Mouse (Mus musculus) adrenal gland, adult 2 months (tissue): ENCODE results near the gene Cdc42bpa. TPM values are rescaled to one million over a fixed set of nuclear protein-coding genes. Genes with fewer than 3 reads are reported as not detected.

Experiments used
- DNase-seq: peaks from one replicate; pipeline ENCODE4 v3.0.0; 2021
- polyA plus RNA-seq: library from polyadenylated mRNA; depleted of rRNA; stranded (reverse); fragments of >200 nt; gene quantifications from 2 replicates; pipeline ENCODE4 v1.2.3, GENCODE M21; 2012
- total RNA-seq, 2 experiments: library from RNA; stranded (reverse); gene quantifications; 2 replicates each; pipeline ENCODE4 v1.2.3; 2021

Gene Cdc42bpa
- total and polyA plus RNA-seq, 3 experiments: 17.8 to 51.4 (median 43.4) TPM

DNA sequence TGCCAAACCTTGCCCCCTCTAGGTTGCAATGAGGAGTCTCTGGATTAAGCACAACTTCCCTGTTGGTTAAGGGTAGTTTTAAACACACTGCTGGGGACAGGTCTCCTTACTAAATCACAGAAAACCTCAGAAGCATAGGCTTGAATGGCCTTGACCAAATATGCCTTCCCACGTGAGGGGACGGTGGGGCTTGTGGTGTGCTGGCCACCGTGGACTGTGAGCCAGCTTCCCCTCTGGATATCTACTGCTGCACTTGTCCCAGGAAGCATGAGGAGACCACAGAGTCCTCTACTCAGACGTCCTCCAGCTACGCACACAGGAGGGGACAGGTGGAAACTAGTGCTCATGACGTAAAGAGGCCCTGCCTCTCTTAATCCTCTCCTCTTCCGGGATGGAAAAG lies 202.7 kb downstream of the Cdc42bpa start:
- DNase-seq: no peak

DNA sequence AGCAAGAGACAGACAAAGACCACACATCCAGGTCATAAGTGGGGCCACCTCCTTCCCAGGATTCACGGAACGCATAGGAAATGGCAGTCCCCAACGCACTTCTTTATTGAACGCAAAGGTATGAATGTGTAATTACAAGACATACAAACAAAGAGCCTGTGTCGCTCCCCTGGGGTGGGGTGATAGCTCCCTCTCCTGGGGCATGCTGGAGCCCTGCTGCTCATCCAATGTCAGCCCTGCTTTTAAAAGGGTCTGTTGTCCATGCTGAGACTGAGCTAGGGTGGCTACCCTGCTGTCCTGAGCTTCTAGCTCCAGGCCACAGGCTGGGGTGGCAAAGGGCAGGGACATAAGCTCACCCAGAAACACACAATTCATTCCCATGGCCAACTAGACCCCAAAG lies 206.3 kb downstream of the Cdc42bpa start:
- DNase-seq: no peak

DNA sequence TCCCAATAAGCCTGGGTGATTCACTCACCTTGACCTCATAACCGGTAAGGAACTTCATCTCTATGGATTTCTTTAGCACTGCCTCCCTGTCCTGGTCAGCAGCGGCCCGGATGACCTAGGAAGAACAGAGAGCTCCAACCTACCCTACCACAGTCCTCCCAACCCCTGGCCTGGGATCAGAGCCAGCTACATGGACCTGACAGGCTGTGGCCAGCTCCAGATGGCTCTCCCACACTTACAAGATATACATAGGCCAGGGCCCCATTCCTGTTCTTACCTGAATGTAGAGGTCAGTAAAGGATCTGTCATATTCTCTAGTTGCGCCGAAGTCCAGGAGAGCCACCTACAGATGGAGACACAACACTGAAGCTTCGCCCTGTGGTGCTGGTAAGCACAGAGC lies 208.0 kb downstream of the Cdc42bpa start:
- DNase-seq: peak; percentile 22

DNA sequence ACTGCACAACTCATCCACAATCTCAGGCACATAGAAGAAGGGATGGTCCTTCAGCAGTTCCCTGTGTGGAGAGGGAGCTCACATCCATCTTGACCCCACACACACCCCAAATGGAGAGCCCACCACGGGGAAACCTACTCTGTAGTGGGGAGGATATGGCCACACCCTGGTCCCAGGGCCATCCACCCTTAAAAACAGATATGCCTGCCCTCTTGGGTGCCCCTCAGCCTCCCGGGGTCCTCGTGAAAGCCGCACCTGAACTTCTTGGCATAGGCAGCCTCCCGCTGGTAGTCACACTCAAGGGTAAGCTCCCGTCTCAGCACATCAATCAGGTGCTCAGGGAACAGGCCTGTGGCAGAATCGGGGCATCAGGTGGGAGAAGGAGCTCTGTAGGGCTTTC lies 208.9 kb downstream of the Cdc42bpa start:
- DNase-seq: peak; percentile 2

DNA sequence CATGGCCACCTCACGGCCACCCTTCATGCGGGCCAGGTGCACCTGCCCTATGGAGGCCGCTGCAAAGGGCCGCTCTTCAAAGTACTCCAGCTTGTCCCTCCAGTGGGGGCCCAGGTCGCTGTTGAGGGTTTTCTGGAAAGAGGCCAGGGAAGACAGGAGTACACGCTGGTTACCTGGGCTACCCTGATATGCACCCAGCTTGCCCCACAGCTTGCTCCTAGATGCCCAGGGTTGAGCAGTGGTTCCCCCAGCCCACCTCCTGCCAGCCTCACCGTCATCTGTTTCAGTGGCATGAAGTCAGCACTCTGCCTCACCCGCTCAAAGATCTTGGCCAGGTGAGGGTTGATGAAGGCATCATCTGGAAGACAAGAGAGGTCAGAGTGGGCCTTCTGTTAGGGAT lies 209.8 kb downstream of the Cdc42bpa start:
- DNase-seq: peak; percentile 3

DNA sequence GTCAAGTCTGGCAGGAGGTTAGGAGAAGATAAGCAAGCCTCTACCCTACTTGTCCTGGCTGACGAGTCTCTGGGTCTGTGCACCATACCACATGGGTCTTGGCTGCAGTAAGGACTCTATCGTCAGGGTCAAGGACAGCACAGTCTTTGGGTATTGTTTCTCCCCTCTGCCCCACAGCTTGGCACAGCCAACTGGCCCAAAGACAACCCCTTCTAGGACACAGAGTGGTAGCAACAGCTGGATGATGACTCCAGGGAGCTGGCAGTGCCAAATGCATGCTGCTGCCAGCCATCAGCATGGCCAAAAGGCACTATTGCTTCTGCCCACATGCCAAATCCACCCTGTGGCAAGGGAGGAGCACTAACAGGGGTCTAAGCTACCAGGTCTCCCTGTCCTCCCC lies 211.6 kb downstream of the Cdc42bpa start:
- DNase-seq: peak; percentile 74

DNA sequence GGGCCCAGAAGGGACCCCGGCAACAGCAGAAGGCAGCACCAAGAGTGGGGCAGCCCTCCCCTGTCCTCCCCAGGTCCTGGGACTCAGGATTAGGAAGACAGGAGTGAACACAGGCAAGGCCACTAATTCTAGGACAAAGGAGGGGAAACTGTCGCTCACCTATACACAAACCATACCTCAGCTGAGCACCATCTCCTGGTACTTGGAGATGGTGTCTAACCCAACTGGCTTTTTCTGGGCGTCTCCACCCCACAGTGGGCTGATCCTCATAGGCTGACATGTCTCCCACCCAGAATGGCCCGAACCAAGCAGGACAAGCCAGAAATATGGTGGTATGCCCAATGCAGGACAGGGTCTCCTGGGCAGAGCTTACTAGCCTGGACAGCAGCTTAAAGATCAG lies 212.3 kb downstream of the Cdc42bpa start:
- peak; percentile 17 for DNase-seq

DNA sequence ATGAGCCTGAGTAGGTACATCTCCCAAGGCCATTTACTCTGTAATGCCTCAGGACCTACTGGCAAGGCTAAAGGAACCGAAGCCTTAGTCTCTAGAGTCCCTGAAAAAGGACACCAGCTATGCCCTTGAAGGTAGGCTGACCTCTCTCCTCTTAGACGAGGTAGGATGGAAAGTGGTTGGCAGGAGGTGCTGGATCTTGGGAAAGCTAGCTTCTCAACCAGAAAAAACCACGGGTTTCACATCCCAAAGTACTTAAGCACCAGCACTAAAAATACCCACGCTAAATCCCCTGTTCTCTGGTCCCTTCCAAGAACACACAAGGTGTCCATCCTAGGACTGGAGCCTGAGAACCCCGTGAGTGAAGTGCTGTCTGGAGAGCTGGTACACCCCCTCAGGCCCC lies 212.7 kb downstream of the Cdc42bpa start:
- no peak for DNase-seq

DNA sequence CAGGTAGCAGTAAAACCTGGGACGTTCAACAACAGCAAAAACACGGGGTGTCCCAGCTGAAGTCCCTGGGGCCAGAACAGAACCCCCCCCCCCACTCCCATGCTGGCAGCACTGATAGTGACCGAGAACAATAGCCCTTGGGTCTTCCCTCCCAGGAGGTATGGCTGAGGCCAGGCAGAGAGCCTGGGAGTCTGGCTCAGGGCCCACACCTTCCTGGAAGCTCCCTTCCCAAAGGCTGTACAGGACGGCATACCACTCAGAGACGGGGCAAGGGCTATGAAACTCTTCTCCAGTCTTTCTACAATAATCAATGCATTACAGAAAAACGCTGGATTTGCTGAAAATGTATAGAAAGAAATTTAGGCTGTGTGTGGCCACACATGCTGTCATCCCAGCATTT lies 214.4 kb downstream of the Cdc42bpa start:
- DNase-seq: peak; percentile 11

DNA sequence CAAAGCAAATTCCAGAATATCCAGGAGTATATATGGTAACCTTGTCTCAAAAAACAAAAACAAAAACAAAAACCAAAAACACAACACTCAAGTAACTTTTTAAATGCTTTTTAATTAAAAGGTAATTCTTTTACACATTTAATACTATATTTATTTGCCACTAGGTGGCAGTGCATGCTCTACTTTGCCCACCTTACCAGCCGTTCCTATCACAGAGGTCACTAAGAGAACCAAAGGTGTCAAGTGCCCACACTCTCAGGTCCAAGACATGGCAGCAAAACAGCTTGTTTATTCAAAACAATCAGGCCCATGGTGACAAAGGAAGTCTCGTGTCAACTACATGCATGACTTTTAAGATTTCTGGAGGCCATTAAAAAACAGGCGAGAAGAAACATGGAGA lies 214.9 kb downstream of the Cdc42bpa start:
- peak; percentile 9 for DNase-seq

DNA sequence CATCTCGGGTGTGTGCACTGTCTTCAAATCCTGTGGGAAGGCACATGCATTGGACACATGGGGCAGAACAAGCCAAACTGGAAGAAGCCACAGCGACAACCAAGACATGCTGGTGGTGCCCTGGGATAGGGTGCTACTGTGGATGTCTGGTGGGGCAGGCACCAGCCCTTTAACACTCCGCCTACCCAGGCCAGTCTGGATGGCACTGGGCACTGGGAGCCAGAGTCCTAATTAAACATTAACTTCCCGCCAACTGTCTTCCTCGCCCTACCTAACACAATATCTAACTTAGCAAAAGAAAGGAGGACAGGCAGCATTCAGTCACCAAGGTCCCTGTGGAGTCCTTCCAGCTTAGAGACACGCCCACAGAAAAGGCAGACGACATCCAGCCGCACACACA lies 215.4 kb downstream of the Cdc42bpa start:
- DNase-seq: peak; percentile 18

DNA sequence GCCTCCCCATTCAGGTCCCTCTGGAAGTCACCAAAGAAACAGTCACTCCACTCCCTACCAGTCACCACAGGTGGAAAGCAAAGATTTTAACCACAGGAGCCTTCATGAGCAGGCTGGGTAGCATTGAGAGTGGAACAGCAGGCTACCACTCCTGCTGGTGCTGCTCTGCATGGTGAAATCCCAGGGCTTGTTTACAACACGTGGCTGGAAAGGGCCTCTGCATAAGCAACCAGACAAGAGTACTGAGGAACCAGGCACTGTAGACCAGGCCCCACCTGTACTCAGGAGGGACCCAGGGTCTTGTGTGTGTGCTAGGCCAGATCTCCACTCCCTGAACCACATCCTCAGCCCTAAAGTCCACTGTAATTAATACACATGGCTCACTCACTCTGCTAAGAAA lies 216.5 kb downstream of the Cdc42bpa start:
- peak; percentile 1 for DNase-seq

DNA sequence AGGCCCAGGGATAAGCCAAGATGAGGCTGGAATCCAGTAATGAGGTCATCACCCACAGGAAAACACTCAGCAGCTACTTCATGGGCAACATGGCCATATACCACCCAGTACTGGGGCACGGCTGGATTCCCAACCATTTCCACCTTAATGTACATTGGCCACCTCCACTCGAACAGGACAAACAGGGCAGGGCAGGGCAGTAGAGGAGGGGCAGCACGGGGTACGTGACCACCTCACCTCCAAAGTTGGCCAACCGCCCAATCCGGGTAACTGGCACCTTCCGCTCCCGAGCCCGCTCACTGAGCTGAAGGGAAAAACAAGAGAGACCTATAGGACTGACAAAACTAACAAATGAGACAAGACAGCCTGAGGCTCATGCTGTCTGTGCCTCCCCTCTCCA lies 218.1 kb downstream of the Cdc42bpa start:
- no peak for DNase-seq

DNA sequence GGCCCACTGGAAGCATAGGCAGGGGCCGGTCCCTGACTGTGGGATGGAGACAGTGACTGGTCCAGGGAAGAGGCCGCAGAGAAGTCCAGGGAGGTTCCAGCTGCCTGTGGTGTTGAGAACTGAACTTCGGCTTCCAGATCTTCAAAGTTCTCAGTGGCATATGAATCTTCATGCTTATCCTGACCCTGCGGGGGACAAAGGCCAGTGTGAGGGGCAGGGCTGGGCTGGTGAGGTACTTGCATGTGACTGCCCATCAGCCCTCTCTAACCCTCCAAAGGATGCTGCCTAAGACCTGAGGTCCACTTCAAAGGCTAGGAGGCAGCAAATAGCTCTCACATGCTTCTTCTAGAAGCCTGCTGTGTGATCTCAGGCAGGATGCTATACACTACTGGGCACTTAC lies 218.8 kb downstream of the Cdc42bpa start:
- DNase-seq: no peak

DNA sequence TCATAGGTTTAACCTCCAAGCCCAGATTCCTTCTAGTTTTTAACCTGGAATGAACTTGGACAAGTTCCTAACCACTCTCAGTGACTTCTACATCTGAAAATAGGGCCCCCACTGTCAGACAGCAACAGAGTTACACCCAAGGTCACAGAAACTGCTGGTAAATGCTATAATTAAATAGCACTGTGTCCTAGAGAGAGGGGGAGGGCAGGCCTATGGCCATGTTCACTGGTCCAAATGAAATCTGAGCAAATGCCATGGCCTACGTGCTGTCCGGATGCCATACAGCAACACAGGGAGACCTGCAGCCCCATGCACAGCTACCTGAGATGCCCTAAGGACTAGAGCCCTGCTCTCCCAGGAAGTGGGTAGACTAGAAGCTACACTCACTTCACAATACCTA lies 219.6 kb downstream of the Cdc42bpa start:
- DNase-seq: no peak

DNA sequence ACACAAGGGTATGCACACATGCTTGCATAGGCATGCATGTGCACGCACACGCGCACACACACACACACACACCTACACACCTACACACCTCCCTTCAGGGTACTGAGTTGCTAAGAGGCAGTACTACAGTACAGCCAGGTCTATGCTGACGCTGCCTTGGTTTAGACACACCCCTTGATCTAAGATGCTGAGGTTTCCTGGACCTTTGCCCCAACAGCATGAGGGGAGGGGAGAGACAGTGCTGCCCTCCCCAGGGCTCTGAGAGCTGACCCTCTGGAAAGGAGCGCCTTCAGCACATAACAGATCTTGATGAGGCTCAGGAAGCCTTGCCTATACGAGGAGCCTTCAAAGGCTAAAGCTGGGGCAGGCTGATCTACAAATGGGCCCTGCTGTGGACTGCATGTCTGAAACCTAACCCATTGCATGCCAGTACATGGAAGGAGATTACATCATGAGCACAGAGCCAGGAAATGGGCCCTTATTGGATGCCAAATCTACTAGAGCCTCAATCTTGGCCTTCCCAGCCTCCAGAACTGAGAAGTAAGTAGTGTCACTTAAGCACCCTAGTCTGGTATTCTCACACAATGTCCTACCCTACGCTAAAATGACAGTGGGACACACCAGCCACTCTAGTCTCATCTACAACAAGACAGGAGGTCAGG lies 221.2 kb downstream of the Cdc42bpa start:
- no peak for DNase-seq

DNA sequence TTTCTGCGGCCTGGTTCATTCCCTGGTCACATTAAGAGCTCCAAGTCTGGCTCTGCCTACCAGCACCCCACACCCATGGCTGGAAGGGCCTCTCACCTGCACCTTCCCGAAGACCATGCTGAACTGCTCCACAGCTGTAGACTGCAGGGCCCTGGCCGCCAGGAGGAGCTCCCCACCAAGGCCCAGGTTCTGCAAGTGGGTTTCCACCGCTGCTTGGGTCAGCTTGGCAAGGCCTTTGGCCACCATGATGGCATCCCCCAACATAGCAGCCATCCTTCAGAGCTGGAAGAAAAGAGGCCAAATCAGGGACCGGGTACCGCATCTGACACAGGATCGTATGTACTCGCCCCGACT lies 221.7 kb downstream of the Cdc42bpa start:
- DNase-seq: no peak

DNA sequence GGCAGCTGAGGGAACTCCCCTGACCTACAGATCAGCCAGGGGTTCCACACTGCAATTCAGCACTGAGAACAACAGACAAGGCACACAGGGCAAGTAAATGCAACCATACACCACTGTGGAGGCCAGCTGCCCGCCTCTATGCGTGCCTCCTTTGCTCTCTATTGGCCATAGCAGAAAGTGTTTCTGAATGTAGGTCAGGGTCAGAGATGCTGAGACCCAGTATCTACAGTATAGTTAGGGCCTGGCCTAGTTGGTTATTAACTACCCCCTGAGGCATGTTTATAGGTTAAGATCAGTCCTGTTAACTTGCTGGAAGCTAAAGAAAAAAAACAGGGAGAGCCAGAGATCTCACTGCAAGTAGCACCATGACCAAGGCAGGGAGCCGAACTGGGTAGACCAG lies 222.5 kb downstream of the Cdc42bpa start:
- no peak for DNase-seq

DNA sequence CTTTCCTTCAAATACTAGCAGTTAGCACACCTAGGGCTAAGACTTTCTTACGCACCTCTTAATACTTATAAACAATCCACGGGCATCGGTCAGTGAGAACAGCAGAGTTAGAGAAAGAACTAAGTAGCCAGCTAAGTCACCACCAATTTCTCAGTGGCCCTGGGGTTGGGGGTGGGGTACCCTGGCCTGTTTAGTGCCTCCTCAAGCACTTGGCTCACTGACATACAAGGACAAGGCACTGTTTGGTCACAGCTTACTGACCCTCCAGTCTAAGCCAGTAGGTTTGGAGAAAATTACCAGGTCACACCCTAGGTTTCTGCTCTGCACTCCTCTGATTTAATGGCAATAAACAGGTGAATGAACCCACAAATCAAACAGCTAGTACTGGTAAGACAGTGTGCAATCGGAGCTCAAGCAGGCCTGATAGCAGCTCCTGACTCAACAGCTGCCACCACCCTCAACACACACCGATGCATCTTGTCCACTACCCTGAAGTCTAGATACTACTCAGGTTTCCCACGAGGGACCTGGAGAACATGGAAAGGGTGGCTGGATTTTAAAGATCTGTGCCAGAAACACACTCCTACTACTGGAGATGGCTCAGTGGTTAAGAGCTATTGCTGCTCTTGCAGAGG lies 223.4 kb downstream of the Cdc42bpa start:
- no peak for DNase-seq

DNA sequence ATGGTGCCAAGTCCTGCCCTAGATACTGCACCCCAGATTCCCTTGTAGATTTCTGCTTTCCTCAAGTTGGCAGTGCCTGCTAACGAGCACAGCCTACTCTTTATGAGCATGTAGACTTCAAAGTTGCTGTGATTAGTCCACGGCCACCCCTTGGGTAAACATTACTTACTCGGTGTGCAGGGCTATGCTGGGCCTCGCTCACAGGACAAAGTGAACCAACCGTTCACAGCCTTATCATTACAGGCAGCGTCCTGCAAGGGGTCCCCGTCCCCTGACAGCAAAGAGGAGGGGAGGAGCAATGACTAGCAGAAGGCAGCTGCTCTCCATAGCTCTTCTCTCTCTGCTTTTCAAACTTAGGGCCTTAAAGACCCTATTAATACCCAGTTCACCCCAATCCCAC lies 224.5 kb downstream of the Cdc42bpa start:
- no peak for DNase-seq

DNA sequence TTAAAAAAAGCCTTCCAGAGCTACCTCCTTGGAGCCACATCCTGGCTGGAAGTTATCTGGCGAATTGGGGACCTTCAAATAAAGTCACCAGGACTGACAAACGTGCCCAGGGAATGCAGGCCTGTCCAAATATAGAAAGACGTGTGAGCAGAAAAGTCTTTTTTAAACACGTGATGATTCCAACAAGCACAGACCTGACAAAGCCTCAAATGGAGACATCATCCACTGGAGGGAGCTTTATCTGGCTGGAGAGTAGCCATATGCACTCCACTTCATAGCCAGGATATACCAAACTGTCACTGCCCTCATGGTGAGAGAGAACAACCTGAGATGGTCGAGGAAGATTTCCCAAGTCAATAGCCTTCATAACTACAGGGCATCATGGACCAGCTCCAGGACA lies 225.6 kb downstream of the Cdc42bpa start:
- no peak for DNase-seq

DNA sequence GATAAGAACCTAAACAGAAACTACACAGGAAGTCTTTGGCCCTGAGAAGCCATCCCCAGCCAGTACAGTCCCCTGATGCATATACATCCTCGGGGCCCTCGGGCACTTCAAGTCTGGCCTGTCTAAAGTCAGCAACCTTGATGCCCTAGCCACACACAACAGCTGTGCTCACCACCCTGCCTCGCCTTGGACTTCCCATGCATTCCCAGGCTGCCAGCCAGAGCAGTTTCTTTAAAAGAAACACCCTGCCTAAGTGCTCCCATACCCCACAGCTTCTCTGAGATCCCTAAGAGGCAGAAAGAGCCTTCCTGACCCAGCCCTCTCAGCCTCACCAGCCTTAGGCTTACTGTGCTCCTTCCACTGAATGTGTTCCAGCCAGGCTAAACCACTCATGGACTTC lies 226.1 kb downstream of the Cdc42bpa start:
- DNase-seq: no peak

DNA sequence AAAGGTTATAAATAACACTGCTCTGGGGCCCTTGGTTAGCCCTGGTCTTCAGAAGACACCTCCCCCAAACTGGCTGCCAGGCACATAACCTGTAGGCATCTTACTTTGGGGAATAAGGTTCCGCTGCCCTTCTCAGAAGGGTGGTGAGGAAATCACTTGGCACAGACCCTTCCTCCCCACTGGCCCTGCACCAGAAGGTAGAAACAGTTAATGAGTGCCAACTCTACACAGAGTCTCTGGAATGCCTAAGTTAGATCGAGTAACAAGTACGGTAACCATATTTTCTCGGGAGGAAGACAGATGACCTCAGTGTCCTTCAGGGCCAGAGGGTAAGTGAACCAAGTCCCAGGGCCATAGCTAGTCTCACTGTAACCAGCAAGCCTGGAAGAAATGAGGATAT lies 228.7 kb downstream of the Cdc42bpa start:
- DNase-seq: peak; percentile 66

DNA sequence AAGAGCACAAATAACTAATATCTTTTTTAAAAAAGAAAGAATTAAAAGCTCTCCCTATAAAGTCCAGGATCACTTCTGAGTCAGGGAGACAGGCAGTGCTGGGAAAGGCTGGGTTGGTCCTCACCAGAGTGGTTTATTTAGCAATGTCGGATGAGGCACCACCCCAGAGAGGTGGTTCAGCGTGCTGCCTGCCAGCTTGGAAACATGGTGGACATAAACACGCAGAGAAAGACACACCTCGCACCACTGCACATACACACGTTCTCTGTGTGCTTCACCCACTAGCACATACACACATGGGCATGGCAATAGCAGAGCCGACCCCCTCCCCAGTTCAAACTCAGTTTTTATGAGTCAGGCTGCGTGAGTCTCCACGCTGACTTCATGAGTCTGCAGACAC lies 230.8 kb downstream of the Cdc42bpa start:
- DNase-seq: no peak
